Mouse (Mus musculus) liver, adult 10 weeks (tissue): ENCODE measurements around the gene Lrrk1. TPM values are rescaled to one million over a fixed set of nuclear protein-coding genes. Genes with fewer than 3 reads are reported as not detected.

ENCODE experiments used
- polyA plus RNA-seq: library from polyadenylated mRNA; stranded (reverse); fragments of 350-450 nt; fragmentation: Illumina TruSeq; extraction: RNeasy Lipid Tissue Mini Kit (QIAGEN cat#74804); gene quantifications from one replicate; pipeline ENCODE4 v1.2.3, GENCODE M21; 2014; ENCODE audit warnings: low read depth, low replicate concordance

The Lrrk1 gene
- polyA plus RNA-seq: 2.0 TPM

GRCm38 (mm10) chr7:66387813-66388521 lies at the start of gene Lrrk1:
TSS of gene Lrrk1 (minus strand) at chr7:66388350.

GRCm38 (mm10) chr7:66427437-66428161 lies 39.4 kb upstream of the Lrrk1 start, which contains the start of gene Aldh1a3:
TSS of gene Aldh1a3 (minus strand) at chr7:66427517.

GRCm38 (mm10) chr7:66365904-66366303 lies 22.2 kb downstream of the Lrrk1 start, which contains the start of gene Gm10974:
TSS of gene Gm10974 (plus strand) at chr7:66365905.

Other genes with a start within 250 kb of the Lrrk1 start
- not detected for gene Gm10974, start 22.4 kb downstream of the Lrrk1 start, polyA plus RNA-seq
- 0.13 TPM for gene Aldh1a3, start 39.2 kb upstream of the Lrrk1 start, polyA plus RNA-seq